Mouse (Mus musculus) bone marrow macrophage, adult 2 months (primary cell): ENCODE results near the gene Ulk3.

Experiments used
- CTCF ChIP-seq: IDR thresholded peaks from 2 replicates; pipeline ENCODE4 v1.5.1; 2012; ENCODE audit warnings: low read depth, mild to moderate bottlenecking, low read length, moderate library complexity
- POLR2A ChIP-seq: IDR thresholded peaks from 2 replicates; pipeline ENCODE4 v1.6.1; 2012; ENCODE audit warnings: mild to moderate bottlenecking, low read depth, low read length, borderline replicate concordance

DNA sequence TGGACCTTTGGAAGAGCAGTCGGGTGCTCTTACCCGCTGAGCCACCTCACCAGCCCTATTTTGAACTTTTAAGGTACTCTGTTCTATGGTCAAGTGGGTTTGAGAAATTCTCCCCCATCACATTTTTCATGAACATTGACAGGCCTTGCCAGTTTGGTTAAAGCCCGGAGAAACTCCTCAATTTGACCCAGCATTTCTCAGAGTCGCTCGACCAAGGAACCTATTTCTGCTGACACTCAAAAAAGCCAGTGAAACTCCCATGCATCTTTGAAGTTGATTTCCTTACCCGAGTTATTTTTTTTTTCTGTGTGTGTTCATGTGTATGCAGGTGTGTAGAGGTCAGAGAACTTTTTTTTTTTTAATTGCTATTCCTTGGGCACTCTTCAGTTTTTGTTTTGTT lies 24.6 kb upstream of the Ulk3 start:
- no peak for TF ChIP-seq CTCF
- TF ChIP-seq POLR2A = no peak
